Mouse (Mus musculus): ENCODE results near the gene Slc9a1. TPM values are rescaled to one million over a fixed set of nuclear protein-coding genes. Genes with fewer than 3 reads are reported as not detected.

Slc9a1 gene
- total and polyA plus RNA-seq, 2 experiments from 2014 or later: 4.4 to 30.8 TPM

DNA sequence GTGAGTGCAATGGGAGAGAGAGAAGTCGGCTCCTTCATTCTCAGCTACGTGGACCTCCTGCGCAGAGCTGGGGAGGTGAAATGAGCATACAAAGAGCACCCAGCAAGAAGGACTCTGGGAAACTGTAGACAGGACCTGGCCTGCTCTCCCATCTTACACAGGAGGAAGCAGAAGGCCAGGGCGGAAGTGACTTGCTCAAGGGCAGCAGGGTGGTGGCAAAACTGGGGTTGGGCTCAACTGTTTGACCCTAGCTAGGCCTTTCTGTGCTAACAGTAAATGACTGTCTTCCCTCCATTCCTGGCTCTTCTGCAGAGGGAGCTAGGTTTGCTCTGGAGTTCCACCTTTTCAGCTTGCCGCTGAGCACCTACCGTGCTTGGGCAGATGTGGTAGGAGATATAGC, 21.1 kb downstream of the Slc9a1 start:
- WGBS: 84% methylated on average over 6 of the region's 6 CpGs
- no peak overlapping the region for H3K4me3 ChIP-seq (ENCODE audit: low read depth, low read length)
- no peak overlapping the region for H3K4me2 ChIP-seq (ENCODE audit: low read depth, low read length)
- ATAC-seq (ENCODE audit: insufficient read depth, low read depth) (no peak), DNase-seq (ENCODE audit: low spot score) (no peak)
- H3K27me3 ChIP-seq (ENCODE audit: control insufficient read depth, insufficient read depth, low read length): no peaks in the 10 kb centered on the region
- H3K9me3 ChIP-seq (replicated peaks; ENCODE audit: control insufficient read depth, low read length): no peaks in the 10 kb centered on the region
- no peak overlapping the region for H3K9ac ChIP-seq (replicated peaks; ENCODE audit: low read depth, low read length)
- peak overlapping the region; percentile 72 for H3K27ac ChIP-seq (ENCODE audit: low read depth)
- TF ChIP-seq CTCF (IDR thresholded peaks at IDR 0.05; ENCODE audit: low read depth): no peak
- no peak for TF ChIP-seq EP300 (IDR thresholded peaks at IDR 0.05; ENCODE audit: low read depth)
- no peaks in the 10 kb centered on the region for H3K36me3 ChIP-seq (replicated peaks; ENCODE audit: control insufficient read depth, insufficient read depth, low read length)
- peaks cover 48% of the 10 kb centered on the region for H3K4me1 ChIP-seq (ENCODE audit: control insufficient read depth, insufficient read depth)

DNA sequence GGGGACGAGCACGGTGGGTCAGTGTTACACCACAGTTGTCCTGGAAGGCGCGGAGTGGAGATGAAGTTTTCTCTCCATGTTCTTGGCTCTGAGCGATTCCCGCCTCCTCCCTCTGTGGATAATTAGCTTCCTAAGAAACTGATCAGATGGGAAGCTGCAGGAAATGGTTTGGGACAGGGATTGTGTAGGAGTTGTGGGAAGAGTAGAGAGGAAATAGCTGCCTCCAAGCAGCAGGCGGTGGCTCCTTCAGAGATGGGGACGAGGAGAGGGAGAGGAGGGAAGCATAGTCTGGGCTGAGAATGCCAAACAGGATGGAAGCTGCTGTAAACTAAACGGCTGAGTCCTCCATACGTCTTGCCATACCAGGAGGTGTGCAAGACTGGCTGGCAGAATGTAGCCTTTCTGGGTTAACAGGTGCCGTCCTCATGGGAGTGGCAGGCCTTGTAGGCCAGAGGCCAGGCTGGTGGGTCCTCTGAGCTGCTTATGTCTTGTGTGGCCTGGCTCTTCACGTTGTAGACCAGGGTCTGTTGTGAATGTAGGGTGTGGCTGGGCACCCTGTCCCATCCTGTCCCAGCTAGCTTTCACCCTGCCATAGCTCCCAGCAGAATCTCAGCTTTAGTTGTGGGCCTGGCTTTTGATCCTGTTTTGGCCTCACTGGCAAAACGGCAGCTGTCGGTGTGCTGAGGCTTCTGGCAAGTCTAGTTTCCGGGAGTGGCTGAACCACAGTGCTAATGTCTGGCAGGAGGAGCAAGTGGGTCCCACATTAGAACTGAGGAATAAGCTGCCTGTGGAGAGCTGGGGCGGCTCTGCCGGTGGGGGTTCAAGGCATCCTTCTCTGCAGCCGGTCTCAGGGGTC, 21.9 kb downstream of the Slc9a1 start:
- H3K9me3 ChIP-seq (replicated peaks; ENCODE audit: control insufficient read depth, low read length): no peaks in the 10 kb centered on the region
- H3K36me3 ChIP-seq (replicated peaks; ENCODE audit: control insufficient read depth, insufficient read depth, low read length): no peaks in the 10 kb centered on the region
- no peak overlapping the region for H3K4me2 ChIP-seq (ENCODE audit: low read depth, low read length)
- WGBS: 48% methylated on average over 18 of the region's 18 CpGs
- no peaks in the 10 kb centered on the region for H3K27me3 ChIP-seq (ENCODE audit: control insufficient read depth, insufficient read depth, low read length)
- no peak for TF ChIP-seq CTCF (IDR thresholded peaks at IDR 0.05; ENCODE audit: low read depth)
- 0 out of 2 replicates have a peak, but pooled peaks have one; percentile 30 for TF ChIP-seq EP300 (IDR thresholded peaks at IDR 0.05; ENCODE audit: low read depth)
- peak overlapping the region; percentile 72 for H3K27ac ChIP-seq (ENCODE audit: low read depth)
- no peak overlapping the region for H3K4me3 ChIP-seq (ENCODE audit: low read depth, low read length)
- no peak overlapping the region for H3K9ac ChIP-seq (replicated peaks; ENCODE audit: low read depth, low read length)
- ATAC-seq (ENCODE audit: insufficient read depth, low read depth) (no peak), DNase-seq (ENCODE audit: low spot score) (no peak)
- peaks cover 54% of the 10 kb centered on the region for H3K4me1 ChIP-seq (ENCODE audit: control insufficient read depth, insufficient read depth)

DNA sequence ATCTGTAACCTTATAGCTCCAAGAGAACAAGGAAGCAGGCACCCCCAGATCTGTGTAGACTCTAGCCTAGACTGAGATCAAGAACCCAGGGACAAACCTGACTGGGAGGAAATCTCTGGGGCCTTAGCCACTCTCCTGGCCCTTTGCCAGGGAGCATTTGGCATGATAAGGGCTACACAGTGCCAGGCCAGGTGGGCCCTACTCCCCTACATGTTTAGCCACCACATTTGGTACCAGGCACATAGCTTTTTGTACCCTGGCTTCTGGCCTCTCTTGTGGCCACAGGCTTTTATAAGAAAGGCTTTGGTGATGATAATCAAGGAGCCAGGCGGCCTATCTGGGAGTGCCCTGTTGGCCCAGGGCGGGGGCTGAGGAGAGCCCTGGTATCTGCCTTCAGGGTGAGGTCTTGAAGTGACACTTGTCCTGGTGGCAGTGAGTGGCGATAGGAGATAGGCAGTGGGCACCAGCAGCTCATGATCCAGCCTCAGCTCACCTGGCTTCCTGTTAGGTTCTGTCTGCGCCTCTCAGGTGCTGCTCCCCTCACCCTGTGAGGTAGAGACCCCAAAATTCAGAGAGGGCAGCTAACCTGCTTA, 25.6 kb downstream of the Slc9a1 start:
- no peak for TF ChIP-seq EP300 (IDR thresholded peaks at IDR 0.05; ENCODE audit: low read depth)
- TF ChIP-seq CTCF (IDR thresholded peaks at IDR 0.05; ENCODE audit: low read depth): no peak
- H3K4me3 ChIP-seq (ENCODE audit: low read depth, low read length): no peak overlapping the region
- no peaks in the 10 kb centered on the region for H3K9me3 ChIP-seq (replicated peaks; ENCODE audit: control insufficient read depth, low read length)
- no peak overlapping the region for H3K27ac ChIP-seq (ENCODE audit: low read depth)
- H3K36me3 ChIP-seq (replicated peaks; ENCODE audit: control insufficient read depth, insufficient read depth, low read length): no peaks in the 10 kb centered on the region
- H3K4me2 ChIP-seq (ENCODE audit: low read depth, low read length): no peak overlapping the region
- no peak for DNase-seq (ENCODE audit: low spot score)
- 75% methylated on average over 4 of the region's 4 CpGs for WGBS
- ATAC-seq (ENCODE audit: insufficient read depth, low read depth): no peak
- H3K4me1 ChIP-seq (ENCODE audit: control insufficient read depth, insufficient read depth): peaks cover 54% of the 10 kb centered on the region
- 0 out of 2 replicates have a peak overlapping the region, but pooled peaks have one; percentile 2 for H3K9ac ChIP-seq (replicated peaks; ENCODE audit: low read depth, low read length)
- H3K27me3 ChIP-seq (ENCODE audit: control insufficient read depth, insufficient read depth, low read length): no peaks in the 10 kb centered on the region

DNA sequence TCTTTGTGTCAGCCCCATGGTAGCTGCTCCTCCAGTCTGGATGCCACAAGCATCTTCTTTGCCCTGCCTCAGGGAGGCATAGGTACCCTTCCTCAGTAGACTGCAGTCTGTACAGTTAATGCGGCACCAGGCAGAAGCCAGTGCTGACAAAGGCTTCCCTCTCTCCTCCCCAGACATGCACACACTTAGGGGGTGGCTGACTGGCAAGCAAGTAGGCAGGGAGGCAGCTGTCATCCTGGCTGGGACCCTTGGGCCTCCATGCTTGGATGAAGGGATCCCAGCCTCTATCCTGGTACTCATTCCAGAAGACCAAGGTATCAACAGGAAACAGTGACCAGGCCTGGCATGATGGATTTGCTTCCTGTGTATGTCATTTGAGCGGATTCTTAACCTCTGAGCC, 26.6 kb downstream of the Slc9a1 start:
- no peaks in the 10 kb centered on the region for H3K27me3 ChIP-seq (ENCODE audit: control insufficient read depth, insufficient read depth, low read length)
- no peak overlapping the region for H3K9ac ChIP-seq (replicated peaks; ENCODE audit: low read depth, low read length)
- H3K27ac ChIP-seq (ENCODE audit: low read depth): no peak overlapping the region
- DNase-seq (ENCODE audit: low spot score) (no peak), ATAC-seq (ENCODE audit: insufficient read depth, low read depth) (no peak)
- peaks cover 45% of the 10 kb centered on the region for H3K4me1 ChIP-seq (ENCODE audit: control insufficient read depth, insufficient read depth)
- WGBS: 76% methylated on average over 2 of the region's 2 CpGs
- no peak overlapping the region for H3K4me2 ChIP-seq (ENCODE audit: low read depth, low read length)
- H3K9me3 ChIP-seq (replicated peaks; ENCODE audit: control insufficient read depth, low read length): no peaks in the 10 kb centered on the region
- H3K36me3 ChIP-seq (replicated peaks; ENCODE audit: control insufficient read depth, insufficient read depth, low read length): no peaks in the 10 kb centered on the region
- TF ChIP-seq EP300 (IDR thresholded peaks at IDR 0.05; ENCODE audit: low read depth) (no peak), CTCF (IDR thresholded peaks at IDR 0.05; ENCODE audit: low read depth) (no peak)
- no peak overlapping the region for H3K4me3 ChIP-seq (ENCODE audit: low read depth, low read length)

DNA sequence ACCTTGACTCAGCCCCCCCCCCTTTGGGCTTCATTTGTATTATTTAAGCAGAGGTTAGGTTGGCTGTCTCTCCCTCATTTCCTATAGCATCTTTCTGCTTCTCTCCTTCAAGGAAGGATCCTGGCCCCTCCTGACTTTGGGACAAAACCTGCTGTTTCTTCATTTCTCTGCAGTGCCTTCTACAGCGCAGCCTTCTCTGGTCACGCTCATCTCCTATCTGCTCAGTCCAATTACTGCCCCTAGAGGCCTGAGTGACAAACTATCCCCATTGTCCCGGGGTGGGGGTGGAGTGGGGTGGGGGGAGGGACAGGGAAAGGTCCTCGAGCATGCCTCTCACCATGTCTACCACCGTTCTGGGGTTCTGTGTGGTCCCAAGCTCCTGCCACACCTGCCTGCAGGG, 27.8 kb downstream of the Slc9a1 start:
- no peaks in the 10 kb centered on the region for H3K36me3 ChIP-seq (replicated peaks; ENCODE audit: control insufficient read depth, insufficient read depth, low read length)
- no peaks in the 10 kb centered on the region for H3K9me3 ChIP-seq (replicated peaks; ENCODE audit: control insufficient read depth, low read length)
- H3K4me3 ChIP-seq (ENCODE audit: low read depth, low read length): no peak overlapping the region
- H3K9ac ChIP-seq (replicated peaks; ENCODE audit: low read depth, low read length): no peak overlapping the region
- 45% methylated on average over 5 of the region's 5 CpGs for WGBS
- peaks cover 41% of the 10 kb centered on the region for H3K4me1 ChIP-seq (ENCODE audit: control insufficient read depth, insufficient read depth)
- H3K27me3 ChIP-seq (ENCODE audit: control insufficient read depth, insufficient read depth, low read length): no peaks in the 10 kb centered on the region
- no peak for ATAC-seq (ENCODE audit: insufficient read depth, low read depth)
- no peak overlapping the region for H3K27ac ChIP-seq (ENCODE audit: low read depth)
- no peak for DNase-seq (ENCODE audit: low spot score)
- TF ChIP-seq EP300 (IDR thresholded peaks at IDR 0.05; ENCODE audit: low read depth): no peak
- TF ChIP-seq CTCF (IDR thresholded peaks at IDR 0.05; ENCODE audit: low read depth): no peak
- no peak overlapping the region for H3K4me2 ChIP-seq (ENCODE audit: low read depth, low read length)

Measured in heart, postnatal 0 days (tissue).